Mouse (Mus musculus) megakaryocyte, embryonic 14.5 days (primary cell): ENCODE data around the gene Cxcr2. TPM values are rescaled to one million over a fixed set of nuclear protein-coding genes. Genes with fewer than 3 reads are reported as not detected.

ENCODE experiments used
- H3K27me3 ChIP-seq: replicated peaks from 2 replicates; pipeline ENCODE3; 2012; ENCODE audit warnings: inconsistent platforms
- H3K36me3 ChIP-seq: replicated peaks from 2 replicates; pipeline ENCODE3; 2012; ENCODE audit warnings: low read length, inconsistent platforms, mixed read lengths
- H3K4me1 ChIP-seq: 2 replicates; pipeline ENCODE4 v1.6.1; 2012; ENCODE audit warnings: inconsistent platforms
- H3K4me3 ChIP-seq: replicated peaks from 2 replicates; pipeline ENCODE3; 2012; ENCODE audit warnings: moderate library complexity, mild to moderate bottlenecking, inconsistent platforms
- H3K9me3 ChIP-seq: 2 replicates; pipeline ENCODE4 v1.6.1; 2012; ENCODE audit warnings: inconsistent platforms
- FLI1 ChIP-seq: IDR thresholded peaks from 2 replicates; pipeline ENCODE4 v1.6.1; 2012; ENCODE audit warnings: low read length, inconsistent platforms, mixed read lengths
- GATA1 ChIP-seq: IDR thresholded peaks from 3 replicates; pipeline ENCODE4 v1.6.1; 2012; ENCODE audit warnings: mixed read lengths, low read length, inconsistent platforms, borderline replicate concordance
- polyA plus RNA-seq: library from polyadenylated mRNA; stranded (reverse); fragments of >175 nt; gene quantifications from 2 replicates; pipeline ENCODE4 v1.2.3, GENCODE M21; 2012; ENCODE audit warnings: low replicate concordance; ENCODE audit not compliant: insufficient read depth

The Cxcr2 gene
- polyA plus RNA-seq, 1 experiment = 0.70 TPM

DNA sequence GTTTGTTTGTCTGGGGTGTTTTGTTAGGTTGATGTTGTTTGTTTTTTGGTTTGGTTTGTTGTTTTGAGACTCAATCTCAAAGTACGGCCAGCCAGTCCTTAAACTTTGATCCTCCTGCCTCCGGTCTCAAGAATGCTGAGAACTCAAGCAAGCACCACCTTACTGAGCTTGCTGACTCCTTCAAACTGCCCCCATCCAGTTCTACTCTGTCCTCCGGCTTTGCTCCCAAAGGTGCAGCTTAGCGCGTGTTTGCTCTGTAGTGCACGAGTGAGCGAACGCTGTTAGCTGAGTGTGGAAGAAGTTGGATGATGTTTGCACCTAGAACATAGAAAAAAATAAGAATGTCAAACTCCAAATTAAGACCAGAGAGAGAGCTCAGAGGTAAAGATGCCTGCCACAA lies 55.2 kb downstream of the Cxcr2 start:
- Histone ChIP-seq H3K4me3 (no peak overlapping the region), H3K9me3 (no peaks in the 10 kb centered on the region), H3K4me1 (peaks cover 30% of the 10 kb centered on the region), H3K36me3 (no peaks in the 10 kb centered on the region), H3K27me3 (peaks cover 4% of the 10 kb centered on the region)
- no peak for TF ChIP-seq GATA1
- no peak for TF ChIP-seq FLI1

Other genes with a start within 250 kb of the Cxcr2 start
- gene Tns1, start 29.5 kb upstream of the Cxcr2 start, polyA plus RNA-seq = 13.2 and 21.9 TPM in 2 replicates
- 0.41 TPM in 1 of 2 replicates, not detected in the other for gene Rufy4, start 28.4 kb upstream of the Cxcr2 start, polyA plus RNA-seq
- not detected in 2 replicates for gene Cxcr1, start 40.6 kb downstream of the Cxcr2 start, polyA plus RNA-seq
- 817 and 1,833 TPM in 2 replicates for gene Arpc2, start 82.1 kb downstream of the Cxcr2 start, polyA plus RNA-seq
- 0.28 TPM in 1 of 2 replicates, not detected in the other for gene Gpbar1, start 124.6 kb downstream of the Cxcr2 start, polyA plus RNA-seq
- 180 and 228 TPM in 2 replicates for gene Aamp, start 130.7 kb downstream of the Cxcr2 start, polyA plus RNA-seq
- gene Pnkd, start 130.9 kb downstream of the Cxcr2 start, polyA plus RNA-seq = 113 and 116 TPM in 2 replicates
- 128 and 140 TPM in 2 replicates for gene Tmbim1, start 151.6 kb downstream of the Cxcr2 start, polyA plus RNA-seq
- 0.59 TPM in 1 of 2 replicates, not detected in the other for gene Catip, start 208.1 kb downstream of the Cxcr2 start, polyA plus RNA-seq
- gene Slc11a1, start 221.2 kb downstream of the Cxcr2 start, polyA plus RNA-seq = 6.3 and 57.9 TPM in 2 replicates
- gene Ctdsp1, start 237.5 kb downstream of the Cxcr2 start, polyA plus RNA-seq = 33.8 and 117 TPM in 2 replicates